Mouse (Mus musculus) CH12.LX (cell line): Measurements from ENCODE around the gene Gm20661. TPM values are rescaled to one million over a fixed set of nuclear protein-coding genes. Genes with fewer than 3 reads are reported as not detected.

Source experiments
- DNase-seq: peaks from one replicate; pipeline ENCODE4 v3.0.0-alpha.2; 2013; ENCODE audit errors: extremely low read depth
- H3K27ac ChIP-seq: 2 replicates; pipeline ENCODE4 v1.5.1; 2012; ENCODE audit warnings: low read depth, mild to moderate bottlenecking, control low read depth, moderate library complexity; ENCODE audit not compliant: insufficient read depth
- H3K27me3 ChIP-seq: replicated peaks from 2 replicates; pipeline ENCODE3; 2012; ENCODE audit warnings: inconsistent platforms
- H3K36me3 ChIP-seq, 2 experiments: replicated peaks in 1 of 2; 2 replicates each; pipeline versions ENCODE3 to v1.6.1; 2012; ENCODE audit warnings: inconsistent platforms in 1 of 2, low read length in 1 of 2, mild to moderate bottlenecking in 1 of 2, mixed read lengths in 1 of 2, moderate library complexity in 1 of 2; ENCODE audit not compliant: control insufficient read depth in 1 of 2, insufficient read depth in 1 of 2
- H3K4me1 ChIP-seq, 2 experiments: 2 replicates each; pipeline ENCODE4 v1.6.1; 2012; ENCODE audit warnings: inconsistent platforms in 1 of 2, moderate library complexity in 1 of 2; ENCODE audit not compliant: insufficient read depth in 2 of 2, control insufficient read depth in 1 of 2
- H3K4me2 ChIP-seq: 2 replicates; pipeline ENCODE4 v1.6.1; 2012; ENCODE audit warnings: low read depth, mild to moderate bottlenecking, control low read depth; ENCODE audit not compliant: poor library complexity, insufficient read depth, severe bottlenecking
- H3K4me3 ChIP-seq, 3 experiments: fragments of 150-350 bp in 1 of 3; sonication (generic) in 1 of 3; replicated peaks in 1 of 3; 2 replicates each; pipeline versions ENCODE3 to v1.5.1; 2011 to 2012; ENCODE audit warnings: low read depth in 2 of 3, low read length in 2 of 3, mild to moderate bottlenecking in 2 of 3, moderate library complexity in 2 of 3, control low read depth in 1 of 3, improper control_type of control experiment in 1 of 3, inconsistent platforms in 1 of 3, mixed read lengths in 1 of 3; ENCODE audit not compliant: poor library complexity in 1 of 3
- H3K79me2 ChIP-seq: replicated peaks from 2 replicates; pipeline ENCODE4 v1.6.1; 2012; ENCODE audit warnings: mild to moderate bottlenecking, moderate library complexity; ENCODE audit not compliant: control insufficient read depth, poor library complexity, insufficient read depth, severe bottlenecking; ENCODE audit errors: extremely low read depth
- H3K9ac ChIP-seq: 2 replicates; pipeline ENCODE4 v1.6.1; 2012; ENCODE audit warnings: low read depth, mild to moderate bottlenecking, control low read depth, moderate library complexity; ENCODE audit not compliant: insufficient read depth
- H3K9me3 ChIP-seq: replicated peaks from 2 replicates; pipeline ENCODE3; 2012; ENCODE audit warnings: low read length, inconsistent platforms, mixed read lengths
- BHLHE40 ChIP-seq: IDR thresholded peaks from 2 replicates; pipeline ENCODE4 v1.6.1; 2011; ENCODE audit warnings: mild to moderate bottlenecking, low read depth, low read length, improper control_type of control experiment
- CHD2 ChIP-seq: IDR thresholded peaks from 2 replicates; pipeline ENCODE4 v1.6.1; 2011; ENCODE audit warnings: low read length, improper control_type of control experiment
- E2F4 ChIP-seq: IDR thresholded peaks from 2 replicates; pipeline ENCODE4 v1.6.1; 2011; ENCODE audit warnings: low read depth, low read length, improper control_type of control experiment; ENCODE audit not compliant: insufficient replicate concordance
- ELF1 ChIP-seq: IDR thresholded peaks from 2 replicates; pipeline ENCODE4 v1.6.1; 2014; ENCODE audit warnings: low read depth, mild to moderate bottlenecking, inconsistent platforms, low read length, improper control_type of control experiment
- EP300 ChIP-seq: IDR thresholded peaks from 2 replicates; pipeline ENCODE4 v1.6.1; 2011; ENCODE audit warnings: low read length, improper control_type of control experiment
- ETS1 ChIP-seq: conservative IDR thresholded peaks from 2 replicates; pipeline ENCODE4 v1.6.1; 2012; ENCODE audit warnings: low read depth, mild to moderate bottlenecking, inconsistent platforms, low read length, improper control_type of control experiment, moderate library complexity
- HCFC1 ChIP-seq: IDR thresholded peaks from 2 replicates; pipeline ENCODE4 v1.6.1; 2012; ENCODE audit warnings: low read depth, mild to moderate bottlenecking, inconsistent platforms, low read length, improper control_type of control experiment
- IRF4 ChIP-seq: IDR thresholded peaks from 2 replicates; pipeline ENCODE4 v1.6.1; 2014; ENCODE audit warnings: low read depth, mild to moderate bottlenecking, inconsistent platforms, low read length, improper control_type of control experiment
- KAT2A ChIP-seq: IDR thresholded peaks from 2 replicates; pipeline ENCODE4 v1.6.1; 2012; ENCODE audit warnings: low read length, improper control_type of control experiment, inconsistent platforms; ENCODE audit not compliant: insufficient replicate concordance
- MAFK ChIP-seq: IDR thresholded peaks from 2 replicates; pipeline ENCODE4 v1.6.1; 2011; ENCODE audit warnings: low read length, improper control_type of control experiment; ENCODE audit not compliant: insufficient replicate concordance
- MAX ChIP-seq: IDR thresholded peaks from 2 replicates; pipeline ENCODE4 v1.6.1; 2011; ENCODE audit warnings: low read length, improper control_type of control experiment
- MAZ ChIP-seq: IDR thresholded peaks from 2 replicates; pipeline ENCODE4 v1.6.1; 2012; ENCODE audit warnings: low read depth, mild to moderate bottlenecking, inconsistent platforms, low read length, improper control_type of control experiment, moderate library complexity
- MEF2A ChIP-seq: IDR thresholded peaks from 2 replicates; pipeline ENCODE4 v1.6.1; 2014; ENCODE audit warnings: low read depth, mild to moderate bottlenecking, inconsistent platforms, low read length, improper control_type of control experiment, borderline replicate concordance
- MXI1 ChIP-seq: IDR thresholded peaks from 2 replicates; pipeline ENCODE4 v1.6.1; 2011; ENCODE audit warnings: mild to moderate bottlenecking, low read depth, low read length, improper control_type of control experiment
- MYC ChIP-seq: IDR thresholded peaks from 2 replicates; pipeline ENCODE4 v1.6.1; 2011; ENCODE audit warnings: low read depth, mild to moderate bottlenecking, improper control_type of control experiment, low read length
- NELFE ChIP-seq: IDR thresholded peaks from 2 replicates; pipeline ENCODE4 v1.6.1; 2011; ENCODE audit warnings: low read depth, low read length, improper control_type of control experiment
- NRF1 ChIP-seq: IDR thresholded peaks from 2 replicates; pipeline ENCODE4 v1.6.1; 2014; ENCODE audit warnings: low read depth, mild to moderate bottlenecking, inconsistent platforms, low read length, improper control_type of control experiment, moderate library complexity
- POLR2A ChIP-seq: IDR thresholded peaks from 2 replicates; pipeline ENCODE4 v1.6.1; 2011; ENCODE audit warnings: low read depth, mild to moderate bottlenecking, improper control_type of control experiment, low read length
- RAD21 ChIP-seq: IDR thresholded peaks from 2 replicates; pipeline ENCODE4 v1.6.1; 2011; ENCODE audit warnings: low read depth, mild to moderate bottlenecking, low read length, improper control_type of control experiment, moderate library complexity
- SIN3A ChIP-seq: IDR thresholded peaks from 2 replicates; pipeline ENCODE4 v1.6.1; 2012; ENCODE audit warnings: low read length, improper control_type of control experiment, inconsistent platforms
- TBP ChIP-seq: conservative IDR thresholded peaks from 2 replicates; pipeline ENCODE4 v1.6.1; 2011; ENCODE audit warnings: low read depth, low read length, improper control_type of control experiment
- TCF12 ChIP-seq: IDR thresholded peaks from 2 replicates; pipeline ENCODE4 v1.6.1; 2014; ENCODE audit warnings: low read depth, mild to moderate bottlenecking, inconsistent platforms, low read length, improper control_type of control experiment
- USF1 ChIP-seq: IDR thresholded peaks from 2 replicates; pipeline ENCODE4 v1.6.1; 2014; ENCODE audit warnings: low read depth, mild to moderate bottlenecking, inconsistent platforms, low read length, improper control_type of control experiment
- USF2 ChIP-seq: conservative IDR thresholded peaks from 2 replicates; pipeline ENCODE4 v1.6.1; 2011; ENCODE audit warnings: low read depth, low read length, improper control_type of control experiment
- ZMIZ1 ChIP-seq: IDR thresholded peaks from 2 replicates; pipeline ENCODE4 v1.6.1; 2012; ENCODE audit warnings: low read depth, mild to moderate bottlenecking, inconsistent platforms, low read length, improper control_type of control experiment
- ZNF384 ChIP-seq: IDR thresholded peaks from 2 replicates; pipeline ENCODE4 v1.6.1; 2012; ENCODE audit warnings: low read depth, low read length, improper control_type of control experiment, inconsistent platforms
- dilution Hi-C: fragments of 300-500 bp; cut with MboI; formaldehyde crosslinking; loops from 2 replicates; pipeline ENCODE4 v1.14.3; 2020; ENCODE audit warnings: low sequenced_read_pairs; ENCODE audit not compliant: extremely low pct_unique_long_range_greater_than_20kb, extremely low pct_ligation_motif_present
- in situ Hi-C: fragments of 300-500 bp; cut with MboI; formaldehyde crosslinking; loops from 3 replicates; pipeline ENCODE4 v1.14.3; 2019; ENCODE audit warnings: low sequenced_read_pairs, low pct_ligation_motif_present, low pct_unique_long_range_greater_than_20kb, mixed read lengths
- polyA plus RNA-seq: library from polyadenylated mRNA; unstranded; fragments of >175 nt; gene quantifications from 2 replicates; pipeline ENCODE4 v1.2.1, GENCODE M21; 2012; ENCODE audit warnings: low read depth; ENCODE audit not compliant: insufficient read length
- total RNA-seq, 2 experiments: library from RNA; depleted of rRNA; stranded (reverse); fragments of 300-350 nt in 1 of 2; fragments of >200 nt in 1 of 2; gene quantifications; 2 replicates each; pipeline ENCODE4 v1.2.3; 2012 to 2014

Gm20661 gene
- total and polyA plus RNA-seq, 3 experiments: 0.29 TPM; not detected in 2

DNA sequence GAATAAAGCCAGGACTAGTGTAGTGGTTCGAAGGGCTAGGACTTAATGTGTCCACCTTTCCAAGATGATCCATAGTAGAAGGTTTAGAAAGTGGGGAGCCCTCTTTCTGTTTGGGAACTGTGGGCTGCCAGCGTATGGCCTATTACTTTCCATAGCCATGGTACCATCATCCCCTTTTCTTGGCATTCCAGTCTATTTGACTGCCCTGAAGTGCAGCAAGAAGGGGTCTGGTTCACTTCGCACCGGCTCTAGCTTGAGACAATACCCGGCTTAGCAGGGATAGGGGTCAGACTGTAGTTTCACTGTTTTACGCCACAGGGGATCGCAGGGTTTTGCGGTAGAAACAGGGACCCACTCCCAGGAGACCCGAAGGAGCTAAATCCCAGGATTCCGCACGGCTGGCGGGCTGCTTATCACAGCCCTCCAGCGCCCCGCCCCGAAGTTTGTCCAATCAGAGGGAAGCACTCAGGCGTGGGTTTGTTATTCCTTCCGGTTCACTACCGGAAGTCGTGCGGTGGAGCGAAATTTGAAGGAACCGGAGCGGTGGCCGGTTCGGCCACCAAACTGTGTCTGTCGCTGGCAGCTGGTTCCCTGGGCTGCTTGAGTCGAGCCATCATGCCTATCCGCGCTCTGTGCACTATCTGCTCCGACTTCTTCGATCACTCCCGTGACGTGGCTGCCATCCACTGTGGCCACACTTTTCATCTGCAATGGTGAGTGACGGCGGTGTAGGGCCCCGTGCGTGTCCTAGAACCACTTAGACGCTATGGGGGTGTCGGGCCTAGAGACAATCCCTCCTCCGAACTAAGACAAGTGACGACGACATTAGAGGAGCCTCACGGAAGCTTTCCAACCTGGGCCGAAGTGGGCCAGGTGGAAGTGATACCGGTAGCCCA, 32.1 kb upstream of the Gm20661 start:
- in situ Hi-C loops: no loop called here
- H3K79me2 ChIP-seq: peaks cover 33% of the 10 kb centered on the region
- H3K27me3 ChIP-seq: peaks cover 34% of the 10 kb centered on the region
- H3K36me3 ChIP-seq: peaks cover 3 to 23% of the 10 kb centered on the region in 2 experiments
- peak; percentile 71 for TF ChIP-seq ZMIZ1
- TF ChIP-seq BHLHE40: peak; percentile 17; the same call in 1 of the 2 replicates
- peak; percentile 73 for TF ChIP-seq TBP
- TF ChIP-seq MAZ: 0 out of 2 replicates have a peak, but pooled peaks have one; percentile 39
- no peak for TF ChIP-seq USF2
- peak; percentile 28; the same call in 1 of the 2 replicates for TF ChIP-seq MEF2A
- TF ChIP-seq ZNF384: no peak
- TF ChIP-seq MYC: peak; percentile 57; the same call in 1 of the 2 replicates
- peak; percentile 96 for TF ChIP-seq E2F4
- peak; percentile 85 for TF ChIP-seq CHD2
- TF ChIP-seq RAD21: no peak
- peak; percentile 91 for TF ChIP-seq MXI1
- no peak for TF ChIP-seq EP300
- TF ChIP-seq HCFC1: peak; percentile 86
- peak; percentile 70; the same call in 1 of the 2 replicates for TF ChIP-seq MAX
- TF ChIP-seq TCF12: peak; percentile 63
- peak; percentile 99 for TF ChIP-seq SIN3A
- TF ChIP-seq USF1: no peak
- TF ChIP-seq NRF1: 0 out of 2 replicates have a peak, but pooled peaks have one; percentile 13
- peak; percentile 86 for TF ChIP-seq POLR2A
- peak; percentile 81 for TF ChIP-seq KAT2A
- no peak for TF ChIP-seq MAFK
- TF ChIP-seq ETS1: 0 out of 2 replicates have a peak, but pooled peaks have one; percentile 8
- peak; percentile 82 for TF ChIP-seq NELFE
- peak; percentile 83 for TF ChIP-seq IRF4
- peak; percentile 87 for TF ChIP-seq ELF1
- peak overlapping the region; percentile 89 for H3K4me2 ChIP-seq
- dilution Hi-C loops: no loop called here
- peak overlapping the region; percentile 86 to 95 (median 89) for H3K4me3 ChIP-seq
- peak overlapping the region; percentile 42 for H3K9ac ChIP-seq
- peak; percentile 89 for DNase-seq
- H3K4me1 ChIP-seq: peaks cover 13 to 47% of the 10 kb centered on the region in 2 experiments
- H3K9me3 ChIP-seq: peaks cover 7% of the 10 kb centered on the region
- H3K27ac ChIP-seq: 0 out of 2 replicates have a peak overlapping the region, but pooled peaks have one; percentile 12
